Mouse (Mus musculus) neural tube, embryonic 14.5 days (tissue): ENCODE measurements around the gene Ddx24. TPM values are rescaled to one million over a fixed set of nuclear protein-coding genes. Genes with fewer than 3 reads are reported as not detected.

Source experiments
- ATAC-seq: fragments of 200-750 bp; cut with Nextera tagmentation; 2 replicates; pipeline ENCODE4 v1.8.0; 2017; ENCODE audit warnings: low read depth, mild to moderate bottlenecking, moderate TSS enrichment, moderate library complexity
- H3K27ac ChIP-seq: fragments of 300-500 bp; sonication (generic); 2 replicates; pipeline ENCODE4 v1.5.1; 2014; ENCODE audit warnings: low read depth, mild to moderate bottlenecking, control low read depth, low read length, moderate library complexity, mixed read lengths
- H3K27me3 ChIP-seq: fragments of 300-500 bp; sonication (generic); 2 replicates; pipeline ENCODE4 v1.6.1; 2014; ENCODE audit warnings: low read length; ENCODE audit not compliant: control insufficient read depth, insufficient read depth
- H3K36me3 ChIP-seq: fragments of 300-500 bp; sonication (generic); 2 replicates; pipeline ENCODE4 v1.6.1; 2014; ENCODE audit warnings: low read length, mixed read lengths; ENCODE audit not compliant: control insufficient read depth, insufficient read depth
- H3K4me1 ChIP-seq: fragments of 300-500 bp; sonication (generic); 2 replicates; pipeline ENCODE4 v1.6.1; 2014; ENCODE audit warnings: low read length; ENCODE audit not compliant: control insufficient read depth, insufficient read depth
- H3K4me2 ChIP-seq: fragments of 300-500 bp; sonication (generic); 2 replicates; pipeline ENCODE4 v1.6.1; 2014; ENCODE audit warnings: mild to moderate bottlenecking, low read depth, low read length, control low read depth
- H3K4me3 ChIP-seq: fragments of 300-500 bp; sonication (generic); 2 replicates; pipeline ENCODE4 v1.5.1; 2014; ENCODE audit warnings: low read depth, low read length, control low read depth, mixed read lengths
- H3K9ac ChIP-seq: fragments of 300-500 bp; sonication (generic); replicated peaks from 2 replicates; pipeline ENCODE4 v1.6.1; 2014; ENCODE audit warnings: low read depth, mild to moderate bottlenecking, control low read depth, low read length, mixed read lengths
- H3K9me3 ChIP-seq: fragments of 300-500 bp; sonication (generic); 2 replicates; pipeline ENCODE4 v1.6.1; 2016; ENCODE audit warnings: low read length; ENCODE audit not compliant: control insufficient read depth
- WGBS: fragments of 180-500 bp; shearing (Covaris S2); extraction: QIAGEN DNeasy Blood & Tissue Kit; methylation state at CpG from one replicate; pipeline ENCODE4 v1.1.7; 2014; 5-methylcytosine and 5-hydroxymethylcytosine counted together
- polyA plus RNA-seq: library from polyadenylated mRNA; unstranded; fragments of >200 nt; fragmentation: Nextera tagmentation; extraction: Ambion mirVana; gene quantifications from 2 replicates; pipeline ENCODE4 v1.2.1, GENCODE M21; 2014

Ddx24 gene
- polyA plus RNA-seq, 1 experiment from 2014 or later, result 152 TPM

GRCm38 (mm10) chr12:103360812-103361211, 64.8 kb downstream of the Ddx24 start:
- Histone ChIP-seq H3K27ac (no peak overlapping the region), H3K27me3 (no peaks in the 10 kb centered on the region), H3K4me1 (no peaks in the 10 kb centered on the region), H3K4me3 (no peak overlapping the region), H3K4me2 (no peak overlapping the region), H3K9ac (no peak overlapping the region), H3K36me3 (no peaks in the 10 kb centered on the region), H3K9me3 (no peaks in the 10 kb centered on the region)
- ATAC-seq, result no peak
- WGBS, result 79% methylated on average over 8 of the region's 8 CpGs

GRCm38 (mm10) chr12:103358951-103359801, 66.5 kb downstream of the Ddx24 start:
- Histone ChIP-seq H3K27ac (no peak overlapping the region), H3K4me2 (no peak overlapping the region), H3K27me3 (no peaks in the 10 kb centered on the region), H3K36me3 (no peaks in the 10 kb centered on the region), H3K9ac (no peak overlapping the region), H3K9me3 (no peaks in the 10 kb centered on the region), H3K4me3 (no peak overlapping the region), H3K4me1 (no peaks in the 10 kb centered on the region)
- WGBS, result 67% methylated on average over 4 of the region's 4 CpGs
- no peak for ATAC-seq

GRCm38 (mm10) chr12:103358216-103358615, 67.4 kb downstream of the Ddx24 start:
- Histone ChIP-seq H3K9ac (no peak overlapping the region), H3K27ac (no peak overlapping the region), H3K36me3 (no peaks in the 10 kb centered on the region), H3K27me3 (no peaks in the 10 kb centered on the region), H3K4me2 (no peak overlapping the region), H3K9me3 (no peaks in the 10 kb centered on the region), H3K4me3 (no peak overlapping the region), H3K4me1 (no peaks in the 10 kb centered on the region)
- no peak for ATAC-seq
- WGBS, result 82% methylated on average over 8 of the region's 8 CpGs

Other genes with a start within 250 kb of the Ddx24 start
- gene Prima1, start 183.7 kb downstream of the Ddx24 start, polyA plus RNA-seq, result 1.6 and 2.4 TPM in 2 replicates
- 6.8 and 10.6 TPM in 2 replicates for gene Fam181a, start 114.9 kb downstream of the Ddx24 start, polyA plus RNA-seq
- gene Asb2, start 69.8 kb downstream of the Ddx24 start, polyA plus RNA-seq, result 0.90 and 2.3 TPM in 2 replicates
- gene Otub2, start 37.1 kb downstream of the Ddx24 start, polyA plus RNA-seq, result 27.1 and 27.6 TPM in 2 replicates
- 1.7 and 1.8 TPM in 2 replicates for gene 9330161L09Rik, start 18.0 kb downstream of the Ddx24 start, polyA plus RNA-seq
- gene Ifi27, start 8.4 kb upstream of the Ddx24 start, polyA plus RNA-seq, result 3.6 and 10.9 TPM in 2 replicates
- gene Ifi27l2a, start 17.9 kb upstream of the Ddx24 start, polyA plus RNA-seq, result 4.9 TPM in 1 of 2 replicates, not detected in the other
- gene Ifi27l2b, start 31.4 kb upstream of the Ddx24 start, polyA plus RNA-seq, result not detected in 2 replicates
- 3.8 and 4.3 TPM in 2 replicates for gene Ppp4r4, start 106.5 kb upstream of the Ddx24 start, polyA plus RNA-seq
- 0.18 TPM in 1 of 2 replicates, not detected in the other for gene Serpina10, start 205.6 kb upstream of the Ddx24 start, polyA plus RNA-seq
- 0.79 and 1.1 TPM in 2 replicates for gene Serpina6, start 231.4 kb upstream of the Ddx24 start, polyA plus RNA-seq